Mouse (Mus musculus): ENCODE measurements around the gene Arid3a.
A peak's percentile ranks its signal among the peaks of the same experiment; 100 is the strongest.

The Arid3a gene

DNA sequence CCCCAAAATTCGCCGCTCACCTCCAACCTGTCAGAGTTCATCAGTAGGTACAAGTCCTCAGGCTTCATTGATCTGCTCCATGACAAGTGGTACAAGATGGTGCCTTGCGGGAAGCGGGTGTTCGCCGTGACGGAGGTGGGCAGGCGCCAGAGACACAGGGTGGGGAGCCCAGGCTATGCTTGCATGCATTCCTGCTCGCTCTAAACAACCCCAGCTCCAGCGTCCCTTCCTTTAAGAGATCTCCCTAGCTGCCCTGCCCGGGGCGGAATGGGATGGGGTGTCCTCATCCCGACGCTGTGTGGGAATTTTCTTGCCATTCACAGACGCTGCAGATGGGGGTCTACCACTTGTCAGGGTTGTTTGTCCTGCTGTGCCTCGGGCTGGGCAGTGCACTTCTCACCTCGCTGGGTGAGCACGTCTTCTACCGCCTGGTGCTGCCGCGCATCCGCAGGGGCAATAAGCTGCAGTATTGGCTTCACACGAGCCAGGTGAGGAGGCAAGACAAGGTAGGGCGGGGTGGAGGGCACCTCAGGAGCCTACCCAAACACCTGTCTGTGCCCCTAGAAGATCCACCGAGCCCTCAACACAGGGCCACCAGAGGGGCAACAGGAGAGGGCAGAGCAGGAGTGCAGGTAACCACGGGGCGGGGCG lies 49.4 kb downstream of the Arid3a start:
- no peak for DNase-seq (ENCODE audit: low spot score)

DNA sequence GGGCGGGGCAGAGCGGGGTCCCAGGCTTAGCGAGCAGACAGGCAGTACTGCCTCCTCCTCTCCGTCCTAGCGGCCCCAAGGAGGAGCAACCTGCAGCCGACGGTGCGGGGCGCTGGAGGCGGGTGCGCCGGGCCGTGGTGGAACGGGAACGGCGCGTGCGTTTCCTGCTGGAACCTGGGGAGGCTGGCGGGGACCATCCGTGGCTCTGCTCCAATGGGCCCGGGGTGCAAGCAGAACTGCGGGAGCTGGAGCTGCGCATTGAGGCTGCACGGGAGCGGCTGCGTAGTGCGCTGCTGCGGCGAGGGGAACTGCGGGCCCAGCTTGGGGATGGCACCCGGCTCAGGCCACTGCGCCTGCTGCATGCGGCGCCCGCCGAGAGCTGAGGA lies 49.9 kb downstream of the Arid3a start:
- no peak for DNase-seq (ENCODE audit: low spot score)

DNA sequence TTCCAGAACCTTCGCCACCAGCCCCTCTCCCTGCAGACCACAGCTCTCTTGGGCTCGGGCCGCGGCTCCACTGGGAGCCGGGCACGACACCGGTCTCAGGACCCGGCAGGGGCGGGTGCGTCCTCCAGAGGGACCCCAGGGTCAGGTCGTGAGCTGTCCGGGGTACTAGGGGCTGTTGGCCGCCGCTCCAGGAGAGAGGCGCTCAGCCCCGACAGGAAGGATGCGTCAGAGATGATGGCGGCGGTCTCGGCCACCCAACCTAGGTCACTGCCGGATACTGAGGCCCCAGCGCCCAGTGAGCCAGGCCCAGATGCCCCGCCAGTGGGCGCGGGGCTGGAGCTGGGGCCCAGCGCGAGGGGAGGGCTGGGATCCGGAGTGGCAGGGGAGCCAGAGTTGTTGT lies 50.5 kb downstream of the Arid3a start:
- DNase-seq (ENCODE audit: low spot score) = no peak

DNA sequence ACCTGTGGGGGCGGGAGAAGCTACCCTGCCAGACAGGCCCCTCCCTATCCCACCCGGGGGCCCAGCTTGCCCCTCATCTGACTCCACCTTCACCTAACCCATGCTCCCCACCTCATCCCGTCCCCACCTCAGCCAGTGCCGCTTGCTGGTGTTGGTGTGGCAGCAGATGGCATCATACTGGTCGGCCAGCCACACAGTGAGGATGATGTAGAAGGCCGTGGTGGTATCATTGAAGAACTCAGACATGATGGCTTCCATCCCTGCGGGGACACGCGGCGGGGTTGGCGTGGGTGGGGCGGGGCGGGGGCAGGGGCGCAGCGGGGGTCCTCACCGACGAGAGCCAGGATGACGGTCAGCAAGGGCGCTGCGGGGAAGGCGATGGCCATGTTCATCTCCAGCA lies 51.2 kb downstream of the Arid3a start:
- DNase-seq (ENCODE audit: low spot score) = no peak

DNA sequence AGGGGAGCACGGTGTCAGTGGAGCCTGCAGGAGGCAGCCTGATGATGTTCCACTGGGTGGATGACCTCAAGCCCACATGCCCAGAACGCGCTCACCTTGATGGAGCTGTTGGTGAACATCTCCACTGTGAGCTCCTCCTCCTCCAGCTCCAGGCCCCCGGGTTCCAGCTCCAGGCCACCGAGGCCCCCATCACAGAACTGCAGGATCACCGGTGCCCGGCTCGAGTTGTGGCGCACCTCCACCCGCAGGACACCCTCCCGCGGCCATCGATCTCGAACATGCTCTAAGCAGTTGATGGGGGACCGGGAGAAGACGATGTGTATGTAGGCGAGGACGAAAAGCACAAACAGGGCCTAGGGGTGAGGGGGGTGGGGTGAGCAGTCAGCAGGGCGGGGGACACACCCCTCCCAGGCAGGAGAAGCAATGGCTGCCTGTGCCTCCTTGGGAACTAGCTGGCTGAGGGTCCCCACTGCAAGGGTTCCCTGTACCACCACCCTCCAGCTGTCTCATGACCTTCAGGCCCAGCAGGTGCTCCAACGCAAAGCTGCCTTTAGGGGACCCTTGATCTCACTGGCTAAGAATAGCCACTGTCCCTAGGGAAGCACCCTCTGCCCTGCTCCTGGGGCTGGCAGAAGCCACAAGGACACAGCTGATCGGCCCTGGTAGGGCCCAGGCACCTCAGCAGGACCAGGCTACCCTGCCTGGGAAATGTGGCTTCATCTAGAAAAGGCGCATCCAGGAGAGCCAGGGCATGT lies 52.7 kb downstream of the Arid3a start:
- DNase-seq (ENCODE audit: low spot score) = no peak

DNA sequence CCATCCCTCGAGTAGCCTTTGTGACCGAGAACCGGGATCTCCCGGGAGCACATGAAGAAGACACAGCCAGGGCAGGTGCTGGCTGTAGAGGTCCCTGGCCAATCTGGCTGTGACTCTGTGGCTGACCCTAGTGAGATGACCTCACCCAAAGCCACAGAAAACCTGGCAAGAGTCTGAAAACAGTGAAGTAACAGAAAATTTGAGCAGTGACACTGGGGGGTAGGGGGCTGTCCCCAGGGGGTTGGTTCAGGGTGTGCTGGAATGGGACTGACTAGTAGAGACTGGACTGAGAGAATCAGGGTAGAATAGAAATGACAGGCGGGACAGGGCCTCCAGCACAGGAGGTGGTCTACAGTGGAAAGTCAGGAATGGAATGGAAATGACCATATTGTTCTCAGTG lies 56.4 kb downstream of the Arid3a start:
- no peak for DNase-seq (ENCODE audit: low spot score)

DNA sequence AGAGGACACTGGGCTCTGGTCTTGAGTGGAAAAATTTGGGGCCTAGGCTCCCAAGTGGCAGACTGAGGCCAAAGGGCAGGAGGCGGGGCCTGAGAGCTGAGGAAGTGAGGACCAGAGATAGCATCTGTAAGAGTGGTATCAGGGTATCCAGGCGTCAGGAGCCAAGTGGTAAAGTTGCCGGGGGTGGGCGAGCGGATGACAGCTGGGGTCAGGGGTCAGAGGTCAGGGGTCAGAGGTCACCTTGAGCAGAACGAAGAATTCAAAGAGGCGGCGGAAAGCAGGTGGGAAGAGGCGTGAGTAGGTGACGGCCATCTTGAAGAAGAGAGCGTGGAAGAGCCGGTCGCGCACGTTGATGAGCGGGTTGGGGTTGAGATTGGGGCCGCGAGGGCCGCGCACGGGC lies 56.8 kb downstream of the Arid3a start:
- DNase-seq (ENCODE audit: low spot score) = peak; percentile 71

DNA sequence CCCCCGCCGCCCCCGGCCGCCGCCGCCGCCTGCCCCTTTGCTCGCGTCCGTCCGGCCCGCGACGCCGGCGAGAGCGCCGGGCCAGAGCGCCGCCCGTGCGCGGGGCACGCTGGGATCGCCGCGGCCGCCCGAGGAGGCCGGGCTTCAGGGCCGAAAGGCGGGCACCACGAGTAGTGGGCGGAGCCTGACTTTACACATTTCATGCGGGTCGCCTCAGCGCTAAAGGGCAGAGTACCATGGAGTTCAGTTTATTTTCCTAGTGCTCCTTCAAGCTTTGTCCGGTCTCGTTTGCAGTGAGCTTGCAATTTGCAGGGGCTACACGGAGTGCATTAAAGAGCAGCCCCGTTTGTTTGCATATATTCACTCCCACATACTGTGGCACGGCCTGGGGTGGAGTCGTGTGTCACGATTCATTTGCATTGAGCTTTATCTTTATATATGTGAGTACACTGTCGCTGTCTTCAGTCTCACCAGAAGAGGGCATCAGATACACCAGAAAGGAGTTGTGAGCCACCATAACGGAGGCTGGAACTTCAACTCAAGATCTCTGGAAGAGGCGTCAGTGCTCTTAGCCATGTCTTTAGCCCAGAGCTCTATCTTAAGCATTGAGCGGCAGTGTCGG lies 57.5 kb downstream of the Arid3a start, which contains the start of gene Tmem259:
Tmem259 (minus strand) TSS at position 136 of the 622 bp plus-strand sequence.
- peak; percentile 90 for DNase-seq (ENCODE audit: low spot score)

DNA sequence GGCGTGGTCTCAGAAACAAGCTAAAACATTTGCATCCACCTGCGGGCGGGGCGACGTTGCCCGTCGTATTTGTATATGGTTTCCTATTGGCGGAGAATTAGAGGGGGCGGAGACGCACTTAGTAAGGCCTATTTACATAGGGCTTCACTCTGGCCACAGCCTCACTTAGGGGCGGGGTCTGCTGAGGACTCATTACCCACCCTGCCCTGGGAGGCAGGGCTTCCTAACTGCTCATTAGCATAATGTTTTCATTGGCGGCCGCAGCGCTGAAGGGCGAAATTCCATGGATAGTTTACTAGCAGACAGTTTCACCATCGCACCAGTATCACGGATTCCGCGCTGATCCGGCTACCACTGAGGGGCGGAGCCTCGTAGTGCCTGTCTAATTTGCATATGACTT lies 58.0 kb downstream of the Arid3a start:
- peak; percentile 99 for DNase-seq (ENCODE audit: low spot score)

DNA sequence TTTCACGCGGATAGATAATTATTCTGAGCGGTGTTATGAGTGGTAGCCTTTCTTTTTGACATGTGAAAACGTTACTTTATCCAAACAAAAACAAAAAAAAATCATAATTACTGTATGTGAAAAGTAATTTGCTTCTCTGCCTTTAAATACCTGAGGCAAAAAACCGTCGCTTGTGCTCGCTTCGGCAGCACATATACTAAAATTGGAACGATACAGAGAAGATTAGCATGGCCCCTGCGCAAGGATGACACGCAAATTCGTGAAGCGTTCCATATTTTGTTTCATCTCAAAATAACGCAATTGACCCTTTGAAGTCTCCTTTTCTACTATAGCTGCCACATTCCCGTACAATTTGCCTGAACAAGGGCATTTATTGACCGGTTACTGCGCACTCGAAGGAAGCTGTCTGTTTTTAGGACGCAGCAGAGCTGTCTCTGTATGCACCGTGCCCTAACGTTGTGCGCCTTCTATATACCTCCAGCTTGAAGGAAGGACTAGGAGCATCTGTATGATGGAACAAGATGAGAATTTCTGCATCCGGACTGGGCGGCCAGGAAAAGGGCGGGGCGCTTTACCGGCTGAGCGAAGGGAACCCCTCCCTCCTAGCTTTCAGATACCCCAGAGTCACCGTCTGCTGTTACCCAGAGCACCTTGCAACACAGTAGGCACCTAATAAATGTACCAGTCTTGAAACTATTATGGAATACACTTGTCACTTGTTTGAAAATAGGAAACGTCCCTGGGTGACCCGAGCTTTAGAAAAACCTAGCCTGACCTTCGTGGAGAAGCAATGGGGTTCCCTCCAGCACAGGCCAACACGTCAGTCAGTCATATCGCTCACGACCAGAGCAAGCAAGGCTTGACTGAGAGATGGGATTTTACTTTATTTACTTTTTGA lies 58.7 kb downstream of the Arid3a start:
- DNase-seq (ENCODE audit: low spot score) = peak; percentile 65

DNA sequence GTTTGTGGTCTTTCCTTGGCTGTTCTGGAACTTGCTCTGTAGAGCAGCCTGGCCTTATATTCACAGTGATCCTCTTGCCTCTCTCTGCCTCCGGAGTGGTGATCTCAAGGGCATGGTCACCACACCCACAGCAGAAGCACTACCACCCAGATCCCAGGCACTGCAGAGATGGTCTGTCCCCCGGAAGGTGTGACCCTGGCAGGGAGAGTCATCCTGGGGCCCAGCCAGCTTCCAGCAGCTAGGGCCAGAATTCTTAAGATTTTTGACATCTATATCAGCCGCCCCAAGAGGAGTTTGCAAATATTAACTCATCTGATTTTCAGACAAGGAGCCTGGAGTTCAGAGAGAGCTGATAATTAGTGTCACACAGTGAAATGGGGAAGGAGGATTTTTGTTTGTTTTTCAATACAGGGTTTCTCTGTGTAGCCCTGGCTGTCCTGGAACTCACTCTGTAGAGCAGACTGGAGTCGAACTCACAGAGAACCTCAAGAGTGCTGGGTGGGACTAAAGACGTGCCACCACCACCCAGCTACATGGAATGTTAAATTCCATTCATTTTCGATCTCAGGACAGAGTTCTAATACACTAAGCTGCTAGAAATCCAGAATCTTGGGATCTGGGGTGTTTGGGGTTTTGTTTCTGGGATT lies 59.5 kb downstream of the Arid3a start:
- peak; percentile 26 for DNase-seq (ENCODE audit: low spot score)

DNA sequence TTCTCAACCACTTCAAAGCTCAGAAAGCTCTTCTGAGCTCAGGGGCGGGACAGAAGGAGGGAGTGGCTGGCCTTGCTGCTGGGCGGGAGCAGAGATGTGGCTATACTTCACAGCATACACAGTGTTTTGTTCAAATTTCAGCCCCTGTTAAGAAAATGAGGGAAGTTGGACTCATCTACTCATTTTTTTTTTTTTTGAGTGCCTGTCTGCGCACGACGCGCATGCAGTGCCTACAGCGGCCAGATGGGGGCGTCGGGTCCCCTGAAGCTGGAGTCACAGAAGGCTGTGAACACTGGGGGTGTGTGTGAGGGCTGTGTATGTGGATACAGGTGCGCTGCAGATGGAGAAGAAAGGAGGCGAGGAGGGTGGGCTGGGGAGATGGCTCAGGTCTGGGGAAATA lies 60.1 kb downstream of the Arid3a start:
- peak; percentile 63 for DNase-seq (ENCODE audit: low spot score)

DNA sequence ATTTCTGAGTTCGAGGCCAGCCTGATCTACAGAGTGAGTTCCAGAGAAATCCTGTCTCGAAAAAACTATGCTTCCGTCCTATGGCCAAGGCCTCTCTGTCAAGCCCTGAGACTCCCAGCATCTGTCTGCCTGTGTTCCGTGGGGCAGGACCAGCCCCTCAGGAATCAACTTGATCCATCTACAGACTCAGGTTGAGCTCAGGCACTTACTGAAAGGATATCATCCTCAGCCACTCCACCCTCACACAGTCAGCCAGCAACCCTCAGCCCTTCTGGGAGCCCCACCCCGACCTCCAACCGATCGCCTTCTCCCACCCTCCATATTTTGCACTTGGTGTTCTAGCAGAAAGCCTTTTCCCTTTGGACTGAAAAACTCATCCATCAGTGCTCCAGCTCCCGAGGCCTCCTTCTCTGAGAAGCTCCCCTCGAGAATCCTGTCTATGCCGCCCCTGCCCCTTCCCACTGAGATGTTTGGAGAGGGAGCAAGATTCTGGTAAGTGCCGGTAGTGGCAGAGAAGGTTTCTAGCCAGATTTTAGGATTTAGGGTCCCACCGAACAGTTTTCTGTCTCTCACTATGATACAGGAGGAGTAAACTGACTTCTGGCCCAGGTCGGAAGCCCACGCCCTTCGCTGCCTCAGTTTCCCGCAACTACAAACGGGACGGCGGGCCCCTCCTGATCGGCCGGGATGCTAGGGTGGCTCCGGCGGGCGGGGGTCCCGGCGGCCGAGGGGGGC lies 61.1 kb downstream of the Arid3a start:
- no peak for DNase-seq (ENCODE audit: low spot score)

DNA sequence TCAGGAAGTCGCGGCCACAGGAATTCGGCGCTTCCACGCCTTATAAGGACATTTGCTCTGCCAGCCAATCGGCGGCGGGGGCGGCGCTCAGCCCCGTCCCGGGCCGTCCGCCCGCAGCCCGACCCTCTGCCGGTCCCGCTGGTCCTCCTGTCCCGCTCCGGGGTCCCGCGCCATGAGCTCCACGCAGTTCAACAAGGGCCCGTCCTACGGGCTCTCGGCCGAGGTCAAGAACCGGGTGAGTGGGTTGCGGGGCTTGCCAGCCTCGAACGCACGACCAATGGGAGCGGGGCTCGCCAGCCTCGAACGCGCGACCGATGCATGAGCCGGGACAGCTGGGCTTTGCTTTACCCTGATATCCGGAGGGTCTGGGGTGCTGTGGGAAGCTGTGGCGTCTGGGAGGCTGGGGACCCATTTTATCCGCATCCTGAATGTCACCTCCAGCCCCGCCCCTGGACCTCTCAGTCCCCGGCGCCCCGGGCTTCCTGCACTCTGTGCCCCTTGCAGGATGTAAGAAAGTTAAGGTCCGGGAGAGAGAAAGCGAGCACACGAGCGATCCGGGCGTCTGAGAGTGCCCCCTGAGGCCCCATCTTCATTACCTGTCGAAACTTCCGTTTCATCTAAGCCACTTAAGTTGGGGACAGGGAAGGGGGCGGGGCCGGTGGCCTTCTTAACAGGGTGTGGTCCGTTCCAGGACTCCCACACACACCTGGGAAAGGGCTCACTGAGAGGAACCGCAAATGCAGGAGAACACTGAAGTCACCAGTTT lies 61.8 kb downstream of the Arid3a start, which contains the start of gene Cnn2:
Cnn2 (plus strand) TSS at position 79 of the 766 bp plus-strand sequence.
- no peak for DNase-seq (ENCODE audit: low spot score)

DNA sequence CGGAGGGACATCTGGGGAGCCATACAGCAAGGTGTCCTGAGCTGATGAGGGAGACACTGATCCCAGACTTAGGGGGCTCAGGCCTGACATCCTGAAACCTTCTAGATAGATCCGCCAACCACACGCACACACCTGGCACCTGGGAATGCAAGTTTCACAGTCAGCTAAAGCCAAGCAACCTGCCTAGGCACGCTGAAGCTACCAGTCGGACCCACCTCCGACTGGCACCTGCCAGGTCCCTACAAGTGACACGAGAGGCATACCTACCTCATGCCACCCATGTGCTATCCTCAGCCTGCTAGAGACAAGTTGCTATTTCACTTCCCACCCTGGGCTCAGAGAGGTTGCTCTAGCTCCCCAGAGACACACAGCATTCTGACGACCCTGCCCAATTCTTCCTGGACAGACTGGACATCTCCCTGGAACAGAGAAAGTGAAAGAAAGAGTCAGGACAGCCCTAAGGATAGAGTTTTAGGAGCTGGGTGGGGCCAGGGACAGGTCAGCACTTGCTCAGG lies 62.5 kb downstream of the Arid3a start:
- DNase-seq (ENCODE audit: low spot score) = no peak

DNA sequence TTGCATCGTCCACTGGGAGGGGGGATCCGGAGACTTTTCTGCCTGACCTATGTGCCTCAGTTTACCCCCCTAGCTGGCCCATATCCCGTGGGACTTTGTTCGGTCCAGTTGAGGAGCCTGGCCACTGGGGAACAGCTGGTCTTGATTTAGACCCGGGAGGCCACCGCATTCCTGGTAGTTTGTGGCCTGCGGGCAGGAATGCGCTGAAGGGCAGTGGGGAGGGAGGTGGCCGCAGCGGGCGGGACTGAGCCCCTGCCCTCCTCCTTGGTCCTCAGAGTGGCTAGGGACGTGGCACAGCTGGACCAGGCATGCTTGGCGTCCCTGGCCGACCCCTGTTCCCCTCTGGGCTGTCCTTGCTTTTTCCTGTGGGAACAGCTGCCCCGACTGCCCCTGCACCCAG lies 63.0 kb downstream of the Arid3a start:
- no peak for DNase-seq (ENCODE audit: low spot score)

DNA sequence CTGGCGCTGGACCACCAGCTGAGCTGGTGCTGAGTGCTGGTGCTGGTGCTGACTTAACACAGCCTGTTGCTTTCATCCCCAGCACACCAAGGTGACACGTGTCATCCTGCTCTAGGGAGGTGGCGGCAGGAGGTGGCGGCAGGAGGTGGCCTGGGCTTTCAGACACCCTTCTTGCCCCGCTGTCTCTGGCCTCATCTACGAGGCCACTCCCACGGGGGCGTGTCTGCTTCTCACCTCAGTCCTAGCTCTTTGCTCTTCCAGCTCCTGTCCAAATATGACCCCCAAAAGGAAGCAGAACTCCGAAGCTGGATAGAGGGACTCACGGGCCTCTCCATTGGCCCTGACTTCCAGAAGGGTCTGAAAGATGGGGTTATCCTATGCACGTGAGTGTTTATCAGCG lies 64.3 kb downstream of the Arid3a start:
- DNase-seq (ENCODE audit: low spot score) = no peak

DNA sequence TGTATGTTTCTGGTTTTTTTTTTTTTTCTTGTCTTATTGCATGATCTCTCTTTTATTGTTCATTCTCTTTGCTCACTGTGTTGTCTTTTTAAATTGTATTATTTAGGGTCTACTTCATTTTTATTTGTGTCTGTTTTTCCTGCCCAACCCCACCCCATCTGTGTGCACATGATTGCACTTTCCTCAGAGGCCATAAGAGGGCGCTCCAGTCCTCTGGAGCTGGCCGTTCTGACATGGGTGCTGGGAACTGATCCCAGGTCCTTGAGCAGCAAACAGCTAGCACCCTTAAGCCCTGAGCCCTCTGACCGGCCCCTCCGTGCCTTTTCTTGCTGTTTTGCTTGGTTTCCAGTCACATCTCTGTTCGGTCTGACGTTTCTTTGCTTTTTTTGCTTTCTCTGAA lies 64.7 kb downstream of the Arid3a start:
- DNase-seq (ENCODE audit: low spot score) = no peak

DNA sequence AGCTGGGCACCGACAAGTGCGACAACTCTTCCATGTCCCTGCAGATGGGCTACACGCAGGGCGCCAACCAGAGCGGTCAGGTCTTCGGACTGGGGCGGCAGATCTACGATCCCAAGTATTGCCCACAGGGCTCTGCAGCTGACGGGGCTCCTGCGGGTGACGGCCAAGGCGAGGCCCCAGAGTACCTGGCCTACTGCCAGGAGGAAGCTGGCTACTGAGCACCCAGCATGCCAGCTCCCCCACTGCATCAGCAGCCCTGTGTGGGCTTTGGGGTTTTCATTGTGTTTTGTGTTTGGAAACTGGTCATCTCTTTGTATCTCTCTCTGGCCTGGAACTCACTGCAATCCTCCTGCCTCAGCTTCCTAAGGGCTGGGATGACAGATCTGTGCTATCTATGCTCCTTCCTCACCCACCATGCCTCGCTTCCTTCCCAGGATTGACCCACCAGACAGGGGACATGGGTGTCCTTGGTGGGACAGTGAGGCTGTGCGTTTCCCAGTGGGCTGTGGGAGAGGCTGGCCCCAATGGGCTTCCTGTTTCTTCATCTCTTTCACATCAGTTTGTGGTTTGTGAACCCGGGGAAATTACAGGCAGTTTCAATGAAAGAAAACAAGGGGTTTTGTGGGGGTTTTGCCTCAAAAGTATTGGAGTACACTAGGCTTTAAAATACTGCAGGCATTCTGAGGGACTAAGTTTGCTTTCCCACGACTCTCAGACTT lies 67.7 kb downstream of the Arid3a start:
- no peak for DNase-seq (ENCODE audit: low spot score)
